Mouse (Mus musculus): Measurements from ENCODE around the gene Tinf2.

The Tinf2 gene

GRCm38 (mm10) chr14:55702761-55703160 lies 21.1 kb upstream of the Tinf2 start:
- no peak for DNase-seq

- DNase-seq: no peak
These were observed 19.5 kb upstream of the Tinf2 start for GRCm38 (mm10) chr14:55701131-55701530.

GRCm38 (mm10) chr14:55697226-55697625 lies 15.6 kb upstream of the Tinf2 start:
- no peak for DNase-seq

- no peak for DNase-seq
These were observed 7.8 kb upstream of the Tinf2 start for GRCm38 (mm10) chr14:55689433-55689832.

GRCm38 (mm10) chr14:55682118-55682493 lies 486 bp upstream of the Tinf2 start:
- no peak for DNase-seq

GRCm38 (mm10) chr14:55677615-55678014 lies 4.0 kb downstream of the Tinf2 start:
- no peak for DNase-seq

- DNase-seq: no peak
These were observed 8.9 kb downstream of the Tinf2 start for GRCm38 (mm10) chr14:55672741-55673060.

GRCm38 (mm10) chr14:55671833-55672740 lies 9.5 kb downstream of the Tinf2 start, which contains the start of the genes Gmpr2 and Nedd8:
TSS of gene Gmpr2 (plus strand) at chr14:55671941.
TSS of gene Nedd8 (minus strand) at chr14:55672124.
- peak; percentile 95 for DNase-seq

GRCm38 (mm10) chr14:55671486-55671832 lies 10.2 kb downstream of the Tinf2 start:
- DNase-seq: no peak

- no peak for DNase-seq
These were observed 21.0 kb downstream of the Tinf2 start for GRCm38 (mm10) chr14:55660636-55661035.

GRCm38 (mm10) chr14:55659960-55660573 lies 21.6 kb downstream of the Tinf2 start, which contains the start of gene Mdp1:
TSS of gene Mdp1 (minus strand) at chr14:55660508.
- peak; percentile 85 for DNase-seq

- peak; percentile 43 for DNase-seq
These were observed 23.6 kb downstream of the Tinf2 start for GRCm38 (mm10) chr14:55658011-55658410.

- DNase-seq: no peak
These were observed 24.7 kb downstream of the Tinf2 start for GRCm38 (mm10) chr14:55656935-55657334.

GRCm38 (mm10) chr14:55651528-55651927 lies 30.1 kb downstream of the Tinf2 start:
- DNase-seq: no peak

- no peak for DNase-seq
These were observed 31.7 kb downstream of the Tinf2 start, which contains the start of gene Tssk4 for GRCm38 (mm10) chr14:55649884-55650283. TSS of gene Tssk4 (plus strand) at chr14:55650184.

- peak; percentile 25 for DNase-seq
These were observed 37.2 kb downstream of the Tinf2 start for GRCm38 (mm10) chr14:55644261-55644888.

- peak; percentile 91 for DNase-seq
These were observed 38.3 kb downstream of the Tinf2 start, which contains the start of gene Tm9sf1 for GRCm38 (mm10) chr14:55643060-55643907. TSS of gene Tm9sf1 (minus strand) at chr14:55643806.

- no peak for DNase-seq
These were observed 39.0 kb downstream of the Tinf2 start for GRCm38 (mm10) chr14:55642679-55643059.

- DNase-seq: no peak
These were observed 40.3 kb downstream of the Tinf2 start for GRCm38 (mm10) chr14:55641291-55641690.

- DNase-seq: no peak
These were observed 40.8 kb downstream of the Tinf2 start for GRCm38 (mm10) chr14:55640816-55641215.

- no peak for DNase-seq
These were observed 43.8 kb downstream of the Tinf2 start, which contains the start of gene Gm49378 for GRCm38 (mm10) chr14:55637795-55638194. TSS of gene Gm49378 (minus strand) at chr14:55637895.

- peak; percentile 92 for DNase-seq
These were observed 46.1 kb downstream of the Tinf2 start, which contains the start of gene Ipo4 for GRCm38 (mm10) chr14:55635523-55636007. TSS of gene Ipo4 (minus strand) at chr14:55635957.
